Mouse (Mus musculus) testis, adult 2 months (tissue): ENCODE results near the gene Cacna1a. TPM values are rescaled to one million over a fixed set of nuclear protein-coding genes. Genes with fewer than 3 reads are reported as not detected.
"Not testable (repeated sequence)": the region's sequence is repeated elsewhere in the genome, so short reads cannot be mapped to it uniquely, and the experiment has no call there.

ENCODE experiments used
- H3K27ac ChIP-seq: fragments of 200-500 bp; 2 replicates; pipeline ENCODE4 v1.5.1; 2012; ENCODE audit warnings: low read depth, low read length; ENCODE audit not compliant: control insufficient read depth, insufficient read depth
- H3K27me3 ChIP-seq: fragments of 200-500 bp; 2 replicates; pipeline ENCODE4 v1.6.1; 2012; ENCODE audit warnings: mild to moderate bottlenecking, low read length, moderate library complexity; ENCODE audit not compliant: control insufficient read depth, insufficient read depth
- H3K36me3 ChIP-seq: fragments of 200-500 bp; 2 replicates; pipeline ENCODE4 v1.6.1; 2012; ENCODE audit warnings: mild to moderate bottlenecking, low read length; ENCODE audit not compliant: control insufficient read depth, insufficient read depth
- H3K4me1 ChIP-seq: fragments of 200-500 bp; 2 replicates; pipeline ENCODE4 v1.6.1; 2012; ENCODE audit warnings: low read length; ENCODE audit not compliant: control insufficient read depth, insufficient read depth
- H3K4me3 ChIP-seq: fragments of 200-500 bp; 2 replicates; pipeline ENCODE4 v1.5.1; 2012; ENCODE audit warnings: low read depth, mild to moderate bottlenecking, low read length, moderate library complexity, mixed read lengths; ENCODE audit not compliant: control insufficient read depth
- CTCF ChIP-seq: fragments of 200-500 bp; IDR thresholded peaks from 2 replicates; pipeline ENCODE4 v1.5.1; 2012; ENCODE audit warnings: low read depth, mild to moderate bottlenecking, inconsistent platforms, low read length, moderate library complexity; ENCODE audit not compliant: control insufficient read depth, insufficient read depth, insufficient replicate concordance
- POLR2A ChIP-seq: fragments of 200-500 bp; IDR thresholded peaks from 2 replicates; pipeline ENCODE4 v1.6.1; 2012; ENCODE audit warnings: low read depth, mild to moderate bottlenecking, inconsistent platforms, low read length, moderate library complexity; ENCODE audit not compliant: control insufficient read depth
- polyA plus RNA-seq: library from polyadenylated mRNA; depleted of rRNA; stranded (reverse); fragments of >200 nt; gene quantifications from 2 replicates; pipeline ENCODE4 v1.2.3, GENCODE M21; 2012

Gene Cacna1a
- polyA plus RNA-seq, 1 experiment: 10.3 TPM

GRCm38 (mm10) chr8:84501181-84501580, 112.9 kb downstream of the Cacna1a start:
- Histone ChIP-seq H3K27ac (no peak overlapping the region), H3K4me1 (peaks cover 13% of the 10 kb centered on the region), H3K27me3 (no peaks in the 10 kb centered on the region), H3K4me3 (peak overlapping the region; percentile 47), H3K36me3 (no peaks in the 10 kb centered on the region)
- TF ChIP-seq POLR2A (no peak), CTCF (no peak)

DNA sequence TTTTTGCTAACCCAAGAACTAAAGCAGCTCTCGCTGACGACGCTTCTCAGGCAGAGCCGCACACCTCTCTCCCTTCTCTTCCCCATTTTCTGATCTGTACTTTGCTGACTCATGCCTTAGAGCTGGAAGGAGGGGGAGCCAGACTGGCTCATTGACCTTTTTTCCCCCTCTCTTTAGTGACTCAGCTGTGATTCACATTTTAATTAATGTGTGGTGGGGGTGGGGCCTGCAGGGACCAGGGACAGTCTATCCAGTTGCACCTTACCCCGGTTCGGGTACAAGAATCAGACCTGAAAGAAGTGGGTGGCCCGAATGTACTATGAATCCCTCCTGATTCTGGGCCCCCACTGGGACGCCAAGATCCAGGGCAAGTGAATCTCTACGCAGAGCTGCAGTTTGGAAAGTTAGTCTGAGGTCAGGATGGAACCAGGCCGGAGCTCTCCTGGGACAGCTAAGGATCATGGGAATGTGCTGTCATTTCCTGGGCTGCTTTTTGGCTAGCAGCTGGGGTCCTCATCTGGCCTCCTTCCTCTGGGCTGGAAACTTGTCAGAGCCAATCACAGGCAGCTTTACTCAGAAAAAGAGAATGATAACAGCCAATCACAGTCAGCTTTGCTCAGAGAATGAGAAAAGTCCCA, 113.5 kb downstream of the Cacna1a start:
- no peaks in the 10 kb centered on the region for H3K27me3 ChIP-seq
- peaks cover 13% of the 10 kb centered on the region for H3K4me1 ChIP-seq
- 0 out of 2 replicates have a peak overlapping the region, but pooled peaks have one; percentile 2 for H3K27ac ChIP-seq
- TF ChIP-seq POLR2A (no peak), CTCF (no peak)
- H3K36me3 ChIP-seq: no peaks in the 10 kb centered on the region
- peak overlapping the region; percentile 47 for H3K4me3 ChIP-seq

GRCm38 (mm10) chr8:84502638-84503037, 114.4 kb downstream of the Cacna1a start:
- peaks cover 13% of the 10 kb centered on the region for H3K4me1 ChIP-seq
- no peak overlapping the region for H3K4me3 ChIP-seq
- no peak overlapping the region for H3K27ac ChIP-seq
- H3K36me3 ChIP-seq: no peaks in the 10 kb centered on the region
- no peaks in the 10 kb centered on the region for H3K27me3 ChIP-seq
- no peak for TF ChIP-seq CTCF
- TF ChIP-seq POLR2A: no peak

- no peaks in the 10 kb centered on the region for H3K27me3 ChIP-seq
- no peaks in the 10 kb centered on the region for H3K36me3 ChIP-seq
- peaks cover 2% of the 10 kb centered on the region for H3K4me1 ChIP-seq
- H3K27ac ChIP-seq: no peak overlapping the region
- TF ChIP-seq CTCF (no peak), POLR2A (no peak)
- H3K4me3 ChIP-seq: no peak overlapping the region
Measured at GRCm38 (mm10) chr8:84507220-84507619, 119.0 kb downstream of the Cacna1a start.

DNA sequence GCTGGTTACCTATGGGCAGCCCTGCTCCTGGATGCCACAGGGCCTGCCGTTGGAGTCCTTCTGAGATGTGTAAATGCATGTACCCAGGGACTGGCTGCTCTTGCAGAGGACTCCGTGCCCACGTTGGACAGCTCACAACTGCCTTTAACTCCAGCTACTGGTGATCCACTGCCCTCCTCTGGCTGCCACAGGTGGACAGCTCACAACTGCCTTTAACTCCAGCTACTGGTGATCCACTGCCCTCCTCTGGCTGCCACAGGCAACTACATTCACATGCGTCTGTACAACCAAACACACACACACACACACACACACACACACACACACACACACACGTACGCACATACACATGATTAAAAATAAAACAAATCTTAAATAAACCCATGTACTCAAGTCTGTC, 121.5 kb downstream of the Cacna1a start:
- H3K4me3 ChIP-seq, H3K4me1 ChIP-seq, H3K36me3 ChIP-seq, H3K27me3 ChIP-seq, H3K27ac ChIP-seq: not testable (repeated sequence)
- peak; percentile 37; the same call in 1 of the 2 replicates for TF ChIP-seq CTCF

- H3K27ac ChIP-seq: no peak overlapping the region
- H3K4me3 ChIP-seq: no peak overlapping the region
- no peaks in the 10 kb centered on the region for H3K27me3 ChIP-seq
- no peaks in the 10 kb centered on the region for H3K4me1 ChIP-seq
- TF ChIP-seq CTCF (no peak), POLR2A (no peak)
- H3K36me3 ChIP-seq: no peaks in the 10 kb centered on the region
Measured at GRCm38 (mm10) chr8:84511621-84512020, 123.4 kb downstream of the Cacna1a start.

- Histone ChIP-seq H3K27me3 (no peaks in the 10 kb centered on the region), H3K27ac (no peak overlapping the region), H3K4me1 (no peaks in the 10 kb centered on the region), H3K36me3 (no peaks in the 10 kb centered on the region), H3K4me3 (no peak overlapping the region)
- TF ChIP-seq CTCF (peak; percentile 39; the same call in 1 of the 2 replicates), POLR2A (no peak)
Measured at GRCm38 (mm10) chr8:84513765-84514164, 125.5 kb downstream of the Cacna1a start.

DNA sequence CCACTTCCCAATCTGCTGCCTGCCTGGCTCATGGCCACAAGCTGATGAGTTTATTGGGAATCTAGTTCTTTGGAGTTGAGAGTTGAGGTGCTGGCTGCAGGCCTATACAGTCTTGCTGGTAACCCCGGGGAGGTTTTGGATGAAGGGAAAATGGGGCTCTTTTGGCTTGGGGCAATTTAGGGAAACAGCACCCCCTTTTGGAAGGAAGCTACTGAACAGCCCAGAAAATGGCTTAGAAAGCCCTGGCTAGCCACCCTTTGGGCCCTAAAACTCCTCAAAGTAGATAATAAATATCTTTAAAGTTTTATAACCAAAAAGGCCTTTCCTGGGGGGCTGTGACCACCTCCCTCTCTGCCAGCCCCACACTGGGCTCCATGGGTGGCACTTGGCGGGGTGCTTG, 129.9 kb downstream of the Cacna1a start:
- H3K27ac ChIP-seq: no peak overlapping the region
- TF ChIP-seq CTCF (no peak), POLR2A (no peak)
- no peaks in the 10 kb centered on the region for H3K4me1 ChIP-seq
- H3K4me3 ChIP-seq: no peak overlapping the region
- H3K27me3 ChIP-seq: no peaks in the 10 kb centered on the region
- no peaks in the 10 kb centered on the region for H3K36me3 ChIP-seq
